Mouse (Mus musculus): ENCODE measurements at regions not wholly inside any gene's neighbourhood (a gene's known extent, or its start where the extent isn't known, plus 50 kb on each side); places are given as distances from the start of the nearest gene placed in this dataset.
A peak's percentile ranks its signal among the peaks of the same experiment; 100 is the strongest.

DNA sequence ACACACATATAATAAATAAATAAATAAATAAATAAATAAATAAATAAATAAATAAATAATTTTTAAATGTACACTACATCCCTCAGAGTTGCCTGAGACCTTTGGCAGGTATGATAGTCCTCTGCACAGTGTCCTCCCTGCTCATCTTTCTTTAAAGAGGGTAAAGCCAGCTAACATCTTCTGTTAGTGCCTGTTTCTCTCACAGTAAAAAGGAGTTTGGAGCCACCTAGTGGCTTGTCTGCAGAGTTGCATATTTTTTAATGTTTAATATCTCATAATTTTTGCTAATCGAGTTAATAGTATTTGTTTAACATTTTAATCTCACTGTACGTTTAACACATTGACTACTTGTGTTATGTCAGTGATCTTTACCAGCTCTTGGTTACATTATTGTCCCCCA is 213.5 kb upstream of the Pkdcc start:
- peaks cover 40% of the 10 kb centered on the region for H3K9me3 ChIP-seq (replicated peaks)
- no peaks in the 10 kb centered on the region for H3K36me3 ChIP-seq (replicated peaks)
- H3K4me3 ChIP-seq (ENCODE audit: low read depth, low read length), result no peak overlapping the region
- ATAC-seq (ENCODE audit: extremely low read depth, insufficient number of reproducible peaks, low FRiP score, poor library complexity, severe bottlenecking) (no peak), DNase-seq (ENCODE audit: low spot score) (no peak)
- no peaks in the 10 kb centered on the region for H3K4me1 ChIP-seq (ENCODE audit: insufficient read depth, low read depth, low read length)
- no peaks in the 10 kb centered on the region for H3K27me3 ChIP-seq (ENCODE audit: insufficient read depth, low read length)
- TF ChIP-seq GATA1 (IDR thresholded peaks at IDR 0.05; ENCODE audit: borderline replicate concordance, low read length), result no peak
- no peak for TF ChIP-seq GATA2 (IDR thresholded peaks at IDR 0.05; ENCODE audit: borderline replicate concordance, low read depth, low read length)
- TF ChIP-seq TAL1 (conservative IDR thresholded peaks at IDR 0.05; ENCODE audit: low read depth, low read length), result no peak
- no peak for TF ChIP-seq CTCF (IDR thresholded peaks at IDR 0.05; ENCODE audit: low read depth, low read length)
- TF ChIP-seq POLR2AphosphoS5 (IDR thresholded peaks at IDR 0.05; ENCODE audit: insufficient replicate concordance, low read depth, low read length), result no peak

DNA sequence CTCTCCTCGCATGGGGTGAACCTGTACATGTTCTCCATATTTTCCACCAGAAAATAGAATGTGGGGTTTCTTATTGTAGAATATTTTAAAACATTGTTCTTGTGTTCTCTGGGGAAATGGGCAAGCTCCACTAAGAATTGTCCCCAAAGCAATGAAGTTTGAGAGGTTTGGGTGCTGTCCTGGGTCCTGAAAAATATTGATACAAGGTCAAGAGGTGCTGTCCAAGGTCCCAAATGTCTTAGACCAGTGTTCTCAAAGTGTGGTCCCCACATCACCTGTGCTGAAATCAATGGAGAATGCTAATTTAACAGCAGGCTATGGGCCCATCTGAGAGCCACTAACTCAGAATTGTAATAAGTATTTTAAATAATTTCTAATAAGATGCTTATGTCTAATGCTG is 204.2 kb upstream of the Pkdcc start:
- no peak overlapping the region for H3K4me3 ChIP-seq (ENCODE audit: low read depth, low read length)
- H3K27me3 ChIP-seq (ENCODE audit: insufficient read depth, low read length), result no peaks in the 10 kb centered on the region
- no peaks in the 10 kb centered on the region for H3K4me1 ChIP-seq (ENCODE audit: insufficient read depth, low read depth, low read length)
- no peaks in the 10 kb centered on the region for H3K36me3 ChIP-seq (replicated peaks)
- ATAC-seq (ENCODE audit: extremely low read depth, insufficient number of reproducible peaks, low FRiP score, poor library complexity, severe bottlenecking) (no peak), DNase-seq (ENCODE audit: low spot score) (no peak)
- peaks cover 45% of the 10 kb centered on the region for H3K9me3 ChIP-seq (replicated peaks)
- TF ChIP-seq POLR2AphosphoS5 (IDR thresholded peaks at IDR 0.05; ENCODE audit: insufficient replicate concordance, low read depth, low read length), result no peak
- TF ChIP-seq TAL1 (conservative IDR thresholded peaks at IDR 0.05; ENCODE audit: low read depth, low read length), result no peak
- TF ChIP-seq CTCF (IDR thresholded peaks at IDR 0.05; ENCODE audit: low read depth, low read length), result no peak
- no peak for TF ChIP-seq GATA1 (IDR thresholded peaks at IDR 0.05; ENCODE audit: borderline replicate concordance, low read length)
- no peak for TF ChIP-seq GATA2 (IDR thresholded peaks at IDR 0.05; ENCODE audit: borderline replicate concordance, low read depth, low read length)

DNA sequence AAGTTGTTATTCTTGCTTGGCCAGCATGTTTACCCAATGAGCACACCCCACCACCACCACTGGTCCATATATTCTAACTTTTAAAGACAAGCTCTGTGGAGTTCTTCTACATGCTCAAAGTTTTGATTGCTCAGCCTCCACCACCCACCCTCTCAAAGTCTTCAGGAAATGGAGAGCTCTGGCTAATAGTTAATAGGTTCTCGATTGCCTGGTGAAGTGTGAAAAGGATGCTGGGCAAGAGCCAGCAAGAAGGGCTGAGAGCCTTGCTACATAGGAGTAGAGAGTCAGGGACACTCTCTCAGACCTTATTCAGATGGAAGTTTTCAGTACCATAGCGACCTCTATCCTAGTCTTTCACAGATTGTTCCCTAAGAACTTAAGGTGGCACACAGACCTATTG is 199.4 kb upstream of the Pkdcc start:
- H3K27me3 ChIP-seq (ENCODE audit: insufficient read depth, low read length), result no peaks in the 10 kb centered on the region
- H3K4me3 ChIP-seq (ENCODE audit: low read depth, low read length), result no peak overlapping the region
- H3K36me3 ChIP-seq (replicated peaks), result no peaks in the 10 kb centered on the region
- H3K4me1 ChIP-seq (ENCODE audit: insufficient read depth, low read depth, low read length), result no peaks in the 10 kb centered on the region
- ATAC-seq (ENCODE audit: extremely low read depth, insufficient number of reproducible peaks, low FRiP score, poor library complexity, severe bottlenecking), result no peak
- no peak for DNase-seq (ENCODE audit: low spot score)
- TF ChIP-seq CTCF (IDR thresholded peaks at IDR 0.05; ENCODE audit: low read depth, low read length), result no peak
- no peak for TF ChIP-seq POLR2AphosphoS5 (IDR thresholded peaks at IDR 0.05; ENCODE audit: insufficient replicate concordance, low read depth, low read length)
- TF ChIP-seq GATA1 (IDR thresholded peaks at IDR 0.05; ENCODE audit: borderline replicate concordance, low read length), result no peak
- no peak for TF ChIP-seq TAL1 (conservative IDR thresholded peaks at IDR 0.05; ENCODE audit: low read depth, low read length)
- TF ChIP-seq GATA2 (IDR thresholded peaks at IDR 0.05; ENCODE audit: borderline replicate concordance, low read depth, low read length), result no peak
- H3K9me3 ChIP-seq (replicated peaks), result peaks cover 56% of the 10 kb centered on the region

DNA sequence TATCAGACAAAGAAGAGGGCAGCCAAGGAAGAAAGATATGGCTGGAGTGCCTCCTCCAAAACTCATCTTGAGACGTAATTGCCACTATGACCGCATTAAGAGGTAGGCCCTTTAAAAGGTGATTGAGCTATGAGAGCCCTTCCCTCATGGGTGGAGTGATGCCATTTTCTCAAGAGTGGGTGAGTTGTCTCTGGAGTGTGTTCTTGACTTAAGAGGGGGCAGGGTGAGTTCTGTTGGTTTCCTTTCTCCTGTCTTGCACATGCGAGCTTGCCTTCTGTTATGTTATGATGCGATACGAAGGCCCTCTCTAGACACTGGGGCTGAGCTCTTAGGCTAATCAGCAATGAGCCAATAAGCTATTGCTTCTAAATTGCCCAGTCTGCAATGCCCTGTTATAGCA is 198.2 kb upstream of the Pkdcc start:
- DNase-seq (ENCODE audit: low spot score) (no peak), ATAC-seq (ENCODE audit: extremely low read depth, insufficient number of reproducible peaks, low FRiP score, poor library complexity, severe bottlenecking) (no peak)
- Histone ChIP-seq H3K27me3 (ENCODE audit: insufficient read depth, low read length) (no peaks in the 10 kb centered on the region), H3K4me3 (ENCODE audit: low read depth, low read length) (no peak overlapping the region), H3K36me3 (replicated peaks) (no peaks in the 10 kb centered on the region), H3K4me1 (ENCODE audit: insufficient read depth, low read depth, low read length) (no peaks in the 10 kb centered on the region), H3K9me3 (replicated peaks) (peaks cover 61% of the 10 kb centered on the region)
- TF ChIP-seq GATA2 (IDR thresholded peaks at IDR 0.05; ENCODE audit: borderline replicate concordance, low read depth, low read length), result no peak

DNA sequence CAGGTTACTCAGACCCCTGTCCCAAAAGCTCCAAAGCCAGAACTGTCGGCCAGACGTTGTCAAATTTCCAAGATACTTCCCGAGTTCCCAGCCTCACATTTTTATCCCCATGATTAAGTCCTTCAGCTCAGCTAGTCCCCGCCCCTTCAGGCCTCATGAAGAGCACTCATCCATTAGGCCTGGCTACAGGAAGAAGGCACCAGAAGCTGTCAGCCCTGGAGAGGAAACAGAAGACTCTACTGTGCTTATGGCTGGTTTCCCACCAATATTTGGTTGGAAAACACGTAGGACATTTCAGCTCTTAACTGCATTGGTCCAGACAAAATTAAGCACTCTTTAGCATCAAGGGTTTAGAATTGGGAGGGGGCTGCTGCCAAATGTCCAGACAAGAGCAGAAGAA is 195.8 kb upstream of the Pkdcc start:
- DNase-seq (ENCODE audit: low spot score) (no peak), ATAC-seq (ENCODE audit: extremely low read depth, insufficient number of reproducible peaks, low FRiP score, poor library complexity, severe bottlenecking) (no peak)
- Histone ChIP-seq H3K27me3 (ENCODE audit: insufficient read depth, low read length) (no peaks in the 10 kb centered on the region), H3K36me3 (replicated peaks) (no peaks in the 10 kb centered on the region), H3K9me3 (replicated peaks) (peaks cover 59% of the 10 kb centered on the region), H3K4me1 (ENCODE audit: insufficient read depth, low read depth, low read length) (no peaks in the 10 kb centered on the region), H3K4me3 (ENCODE audit: low read depth, low read length) (no peak overlapping the region)
- TF ChIP-seq GATA2 (IDR thresholded peaks at IDR 0.05; ENCODE audit: borderline replicate concordance, low read depth, low read length), result no peak
- no peak for TF ChIP-seq CTCF (IDR thresholded peaks at IDR 0.05; ENCODE audit: low read depth, low read length)
- no peak for TF ChIP-seq GATA1 (IDR thresholded peaks at IDR 0.05; ENCODE audit: borderline replicate concordance, low read length)
- TF ChIP-seq TAL1 (conservative IDR thresholded peaks at IDR 0.05; ENCODE audit: low read depth, low read length), result no peak
- no peak for TF ChIP-seq POLR2AphosphoS5 (IDR thresholded peaks at IDR 0.05; ENCODE audit: insufficient replicate concordance, low read depth, low read length)

DNA sequence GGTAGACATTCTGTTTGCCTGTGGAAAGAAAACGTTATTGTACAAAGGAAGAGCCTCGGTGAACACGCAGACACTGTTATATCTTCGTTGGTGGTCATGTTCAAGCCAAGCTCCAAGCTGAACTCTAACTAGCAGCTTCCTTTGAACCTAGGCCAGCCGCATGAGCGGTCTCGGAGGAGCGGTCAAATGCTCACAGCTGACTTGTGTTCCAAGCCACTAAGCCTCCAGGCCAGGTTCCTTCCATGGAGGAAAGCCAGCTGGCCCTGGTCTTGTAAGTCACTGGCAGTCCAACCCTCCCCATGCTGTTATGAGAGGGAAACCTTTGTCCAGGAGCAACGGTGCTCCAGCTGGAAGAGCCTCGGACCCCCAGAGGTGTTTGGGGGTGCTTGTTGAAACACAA is 194.5 kb upstream of the Pkdcc start:
- Histone ChIP-seq H3K27me3 (ENCODE audit: insufficient read depth, low read length) (no peaks in the 10 kb centered on the region), H3K4me3 (ENCODE audit: low read depth, low read length) (no peak overlapping the region), H3K4me1 (ENCODE audit: insufficient read depth, low read depth, low read length) (no peaks in the 10 kb centered on the region), H3K36me3 (replicated peaks) (no peaks in the 10 kb centered on the region), H3K9me3 (replicated peaks) (peaks cover 63% of the 10 kb centered on the region)
- no peak for TF ChIP-seq CTCF (IDR thresholded peaks at IDR 0.05; ENCODE audit: low read depth, low read length)
- TF ChIP-seq POLR2AphosphoS5 (IDR thresholded peaks at IDR 0.05; ENCODE audit: insufficient replicate concordance, low read depth, low read length), result no peak
- no peak for TF ChIP-seq TAL1 (conservative IDR thresholded peaks at IDR 0.05; ENCODE audit: low read depth, low read length)
- no peak for TF ChIP-seq GATA2 (IDR thresholded peaks at IDR 0.05; ENCODE audit: borderline replicate concordance, low read depth, low read length)
- no peak for TF ChIP-seq GATA1 (IDR thresholded peaks at IDR 0.05; ENCODE audit: borderline replicate concordance, low read length)
- ATAC-seq (ENCODE audit: extremely low read depth, insufficient number of reproducible peaks, low FRiP score, poor library complexity, severe bottlenecking) (no peak), DNase-seq (ENCODE audit: low spot score) (no peak)

DNA sequence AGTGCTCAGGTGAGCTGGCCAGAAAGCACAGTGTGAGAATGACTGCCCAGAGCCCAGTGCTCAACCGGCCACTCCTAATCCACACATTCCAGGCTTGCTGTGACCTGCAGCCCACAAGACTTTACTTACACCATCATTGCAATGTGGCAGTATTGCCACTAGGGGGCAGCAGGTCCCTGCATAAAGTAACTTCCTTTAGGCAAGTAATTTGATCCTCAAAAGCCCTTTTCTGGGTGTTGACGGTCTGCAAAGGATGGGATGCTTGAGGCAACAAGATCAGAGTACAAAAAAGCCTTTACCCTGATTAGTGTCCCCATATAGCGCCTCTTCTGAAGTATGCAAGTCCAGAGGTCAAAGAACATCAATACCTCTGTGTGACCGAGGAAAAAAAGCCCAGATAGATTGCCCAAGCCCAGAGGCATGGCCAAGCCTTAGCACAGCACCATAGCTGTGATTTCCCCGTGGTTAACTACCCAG is 189.7 kb upstream of the Pkdcc start:
- TF ChIP-seq TAL1 (conservative IDR thresholded peaks at IDR 0.05; ENCODE audit: low read depth, low read length) (no peak), CTCF (IDR thresholded peaks at IDR 0.05; ENCODE audit: low read depth, low read length) (peak; percentile 24; the same call in 1 of the 2 replicates), POLR2AphosphoS5 (IDR thresholded peaks at IDR 0.05; ENCODE audit: insufficient replicate concordance, low read depth, low read length) (no peak), GATA2 (IDR thresholded peaks at IDR 0.05; ENCODE audit: borderline replicate concordance, low read depth, low read length) (no peak), GATA1 (IDR thresholded peaks at IDR 0.05; ENCODE audit: borderline replicate concordance, low read length) (no peak)
- ATAC-seq (ENCODE audit: extremely low read depth, insufficient number of reproducible peaks, low FRiP score, poor library complexity, severe bottlenecking) (no peak), DNase-seq (ENCODE audit: low spot score) (no peak)
- H3K36me3 ChIP-seq (replicated peaks), result no peaks in the 10 kb centered on the region
- H3K4me3 ChIP-seq (ENCODE audit: low read depth, low read length), result no peak overlapping the region
- H3K27me3 ChIP-seq (ENCODE audit: insufficient read depth, low read length), result no peaks in the 10 kb centered on the region
- H3K4me1 ChIP-seq (ENCODE audit: insufficient read depth, low read depth, low read length), result no peaks in the 10 kb centered on the region
- peaks cover 67% of the 10 kb centered on the region for H3K9me3 ChIP-seq (replicated peaks)
